Mouse (Mus musculus) spleen, adult 2 months (tissue): ENCODE measurements around the gene Slc2a2.

Source experiments
- CTCF ChIP-seq: fragments of 200-500 bp; IDR thresholded peaks from 2 replicates; pipeline ENCODE4 v1.5.1; 2011; ENCODE audit warnings: mild to moderate bottlenecking, inconsistent platforms; ENCODE audit not compliant: insufficient read depth, insufficient read length, insufficient replicate concordance; ENCODE audit errors: extremely low read depth
- POLR2A ChIP-seq: fragments of 200-500 bp; IDR thresholded peaks from 2 replicates; pipeline ENCODE4 v1.6.1; 2011; ENCODE audit warnings: low read depth, low read length, inconsistent platforms

DNA sequence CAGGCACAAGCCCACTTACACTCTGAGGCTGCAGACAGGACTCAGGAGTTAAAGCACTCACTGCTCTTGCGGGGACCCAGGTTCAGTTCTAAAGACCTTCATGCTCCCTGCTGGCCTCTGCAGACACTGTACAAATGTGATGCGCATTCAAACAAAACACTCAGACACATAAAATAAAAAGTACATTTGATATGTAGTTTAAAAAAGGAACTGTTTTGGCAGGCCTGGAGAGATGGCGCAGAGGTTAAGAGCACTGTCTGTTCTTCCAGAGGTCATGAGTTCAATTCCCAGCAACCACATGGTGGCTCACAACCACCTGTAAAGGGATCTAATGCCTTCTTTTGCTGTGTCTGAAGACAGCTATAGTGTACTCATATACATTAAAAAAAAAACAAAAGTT, 50.4 kb downstream of the Slc2a2 start:
- TF ChIP-seq CTCF (no peak), POLR2A (no peak)
